Mouse (Mus musculus): ENCODE data around the gene Ccr10.
"Not testable (repeated sequence)": the region's sequence is repeated elsewhere in the genome, so short reads cannot be mapped to it uniquely, and the experiment has no call there.

- TF ChIP-seq TAL1, GATA1 (IDR thresholded peaks at IDR 0.05; ENCODE audit: low read length): not testable (repeated sequence)
Measured at GRCm38 (mm10) chr11:101160981-101161505, 14.2 kb downstream of the Ccr10 start.

Measured in erythroblast, embryonic 14.5 days (primary cell).